Comparison of ENCODE assay signal across 17 mouse cellular contexts in the genomic region with DNA sequence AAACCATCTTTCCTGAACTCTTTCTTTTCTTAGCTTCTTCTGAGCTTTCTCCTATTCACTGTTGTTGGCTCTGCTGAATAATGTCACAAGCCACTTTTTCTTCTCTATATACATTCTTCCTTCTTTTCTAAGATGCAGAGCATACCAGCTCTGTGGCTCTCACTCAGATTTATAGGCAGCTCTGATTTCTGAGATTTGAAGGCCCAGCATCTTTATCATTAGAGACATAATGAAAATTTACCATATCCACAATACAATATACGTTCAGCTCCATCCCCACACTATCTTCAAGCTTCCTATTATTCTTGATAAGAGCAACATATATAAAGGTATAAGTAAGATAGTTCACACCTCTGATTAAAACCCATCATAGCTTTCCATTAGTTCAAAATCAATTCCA. TPM values are rescaled to one million over a fixed set of nuclear protein-coding genes. Genes with fewer than 3 reads are reported as not detected.
DNase-seq lines count a peak whose midpoint lies in the region; TF ChIP-seq lines count a peak whose summit lies in the region.
"Had no signal": no experiment of that assay in that cellular context is flagged by ENCODE, and none has a peak within 500 bp of the region (broad histone marks: within the 10 kb centered on the region; RNA-seq: fewer than 3 reads in every experiment).

No protein-coding gene starts in this region.

- no peak; a peak in 1 of 4 replicates for TF ChIP-seq EP300 in MEL (IDR thresholded peaks at IDR 0.05; ENCODE audit: low read depth in 1 of 2, low read length in 2 of 2)

- H3K27me3 ChIP-seq in MEL (ENCODE audit: control insufficient read depth in 1 of 2, insufficient read depth in 2 of 2, low read length in 2 of 2) = no peaks in the 10 kb centered on the region
- H3K27me3 ChIP-seq: CH12.LX, Patski had no signal

- no peaks in the 10 kb centered on the region for H3K79me2 ChIP-seq in MEL (ENCODE audit: control insufficient read depth, insufficient read depth, low read length, poor library complexity)

- TF ChIP-seq POLR2A in MEL (IDR thresholded peaks at IDR 0.05; ENCODE audit: control insufficient read depth in 1 of 2, insufficient read depth in 1 of 2, low read depth in 1 of 2, low read length in 2 of 2, poor library complexity in 1 of 2) = no peak

- no peak for TF ChIP-seq RAD21 in MEL (IDR thresholded peaks at IDR 0.05; ENCODE audit: low read depth, low read length)

- TF ChIP-seq CTCF in MEL (IDR thresholded peaks at IDR 0.05 in 2 of 3, conservative IDR thresholded peaks at IDR 0.05 in 1 of 3; ENCODE audit: control insufficient read depth in 1 of 3, insufficient read depth in 1 of 3, low read depth in 2 of 3, low read length in 3 of 3, poor library complexity in 1 of 3, severe bottlenecking in 1 of 3) = no peak

- H3K27ac ChIP-seq in MEL (ENCODE audit: control insufficient read depth, low read depth, low read length) = peak overlapping the region; percentile 55; the same call in 1 of the 2 replicates

- no peak for DNase-seq in MEL (ENCODE audit: low read depth, low spot score)
- DNase-seq in retina, postnatal 1 day = no peak
- DNase-seq: adrenal gland, adult 2 months; adrenal gland, adult 8-10 months; adrenal gland, postnatal 10 days; adrenal gland, postnatal 14 days; adrenal gland, postnatal 25 days; adrenal gland, postnatal 36 days; B cell, adult 2 months; cerebellum, adult 11 months; cerebellum, adult 11-12 months; cerebellum, adult 18-20 months; cerebellum, adult 2 months; cerebellum, adult 8-10 months had no signal

- H3K4me3 ChIP-seq in MEL (ENCODE audit: control insufficient read depth in 1 of 2, insufficient read depth in 1 of 2, low read depth in 2 of 2, low read length in 2 of 2) = no peak overlapping the region

- peaks cover 31 to 33% of the 10 kb centered on the region in 2 experiments for H3K36me3 ChIP-seq in MEL (ENCODE audit: control insufficient read depth in 1 of 2, insufficient read depth in 2 of 2, low read length in 2 of 2)

- peaks cover 11 to 17% of the 10 kb centered on the region in 2 experiments for H3K4me1 ChIP-seq in MEL (ENCODE audit: control insufficient read depth in 1 of 2, insufficient read depth in 2 of 2, low read length in 2 of 2)

- H3K9me3 ChIP-seq in MEL (replicated peaks; ENCODE audit: insufficient read depth, low read length) = no peaks in the 10 kb centered on the region
- H3K9me3 ChIP-seq: G1E had no signal

- H3K9ac ChIP-seq in MEL (ENCODE audit: control insufficient read depth, low read depth, low read length, poor library complexity, severe bottlenecking) = no peak overlapping the region

TF ChIP-seq in MEL, 35 proteins besides CTCF, POLR2A, EP300 and RAD21:
- TF ChIP-seq ZC3H11A (IDR thresholded peaks at IDR 0.05; ENCODE audit: low read depth, low read length) (no peak), MAX (IDR thresholded peaks at IDR 0.05; ENCODE audit: low read length) (no peak), RCOR1 (IDR thresholded peaks at IDR 0.05; ENCODE audit: low read depth, low read length) (peak; percentile 94)

RNA-seq across cellular contexts. Expression of a gene that starts 50.7 kb away (rescaled TPM):
- total RNA-seq in MEL (2012; rRNA removed) = 48.6 and 52.3 TPM in 2 replicates
- 100 to 1,000 TPM in 1 of 2 experiments, 10 to 100 TPM in 1; 53.5 to 113 TPM for polyA plus RNA-seq in MEL (2012; ENCODE audit: insufficient read depth in 1 of 2, insufficient read length in 2 of 2, low read depth in 1 of 2, low replicate concordance in 2 of 2, missing spikeins in 1 of 2)
